Mouse (Mus musculus): Measurements from ENCODE around the gene Pheta1.
A peak's percentile ranks its signal among the peaks of the same experiment; 100 is the strongest.

Gene Pheta1

GRCm38 (mm10) chr5:121827876-121828275, 20.9 kb upstream of the Pheta1 start:
- DNase-seq, result no peak

- no peak for DNase-seq
Observed at GRCm38 (mm10) chr5:121828491-121829432, 20.0 kb upstream of the Pheta1 start.

GRCm38 (mm10) chr5:121831002-121831601, 17.7 kb upstream of the Pheta1 start:
- DNase-seq, result no peak

- DNase-seq, result no peak
Observed at GRCm38 (mm10) chr5:121832376-121833155, 16.2 kb upstream of the Pheta1 start.

GRCm38 (mm10) chr5:121833159-121833558, 15.6 kb upstream of the Pheta1 start:
- no peak for DNase-seq

GRCm38 (mm10) chr5:121833572-121834240, 15.1 kb upstream of the Pheta1 start:
- DNase-seq, result no peak

- DNase-seq, result no peak
Observed at GRCm38 (mm10) chr5:121834241-121834606, 14.6 kb upstream of the Pheta1 start.

GRCm38 (mm10) chr5:121834991-121835747, 13.6 kb upstream of the Pheta1 start:
- no peak for DNase-seq

GRCm38 (mm10) chr5:121835949-121836691, 12.7 kb upstream of the Pheta1 start:
- peak; percentile 90 for DNase-seq

GRCm38 (mm10) chr5:121836692-121837415, 11.9 kb upstream of the Pheta1 start:
- peak; percentile 86 for DNase-seq

- DNase-seq, result peak; percentile 69
Observed at GRCm38 (mm10) chr5:121837441-121838340, 11.1 kb upstream of the Pheta1 start, which contains the start of gene Sh2b3. TSS of gene Sh2b3 (minus strand) at chr5:121837646.

GRCm38 (mm10) chr5:121838341-121839127, 10.2 kb upstream of the Pheta1 start:
- peak; percentile 80 for DNase-seq

GRCm38 (mm10) chr5:121839128-121839473, 9.7 kb upstream of the Pheta1 start:
- DNase-seq, result no peak

- DNase-seq, result no peak
Observed at GRCm38 (mm10) chr5:121841516-121841915, 7.3 kb upstream of the Pheta1 start.

GRCm38 (mm10) chr5:121841973-121842372, 6.8 kb upstream of the Pheta1 start:
- DNase-seq, result no peak

- DNase-seq, result peak; percentile 78
Observed at GRCm38 (mm10) chr5:121842665-121843118, 6.1 kb upstream of the Pheta1 start.

GRCm38 (mm10) chr5:121843138-121843905, 5.5 kb upstream of the Pheta1 start:
- no peak for DNase-seq

GRCm38 (mm10) chr5:121845361-121845760, 3.4 kb upstream of the Pheta1 start:
- no peak for DNase-seq

All from layer of hippocampus, adult 9-11 months (tissue).